Mouse (Mus musculus) testis, adult 10 weeks (tissue): Measurements from ENCODE around the gene Brsk2. TPM values are rescaled to one million over a fixed set of nuclear protein-coding genes. Genes with fewer than 3 reads are reported as not detected.

ENCODE experiments used
- polyA plus RNA-seq: library from polyadenylated mRNA; stranded (reverse); fragments of 350-450 nt; fragmentation: Illumina TruSeq; extraction: RNeasy Lipid Tissue Mini Kit (QIAGEN cat#74804); gene quantifications from one replicate; pipeline ENCODE4 v1.2.3, GENCODE M21; 2014; ENCODE audit warnings: low read depth, low replicate concordance

Brsk2 gene
- 2.9 TPM for polyA plus RNA-seq

GRCm38 (mm10) chr7:141948906-141949798 is at the start of gene Brsk2:
Brsk2 (plus strand) TSS chr7:141949751.

GRCm38 (mm10) chr7:141918407-141918806 is 31.1 kb upstream of the Brsk2 start, which contains the start of gene Tollip:
Tollip (minus strand) TSS chr7:141918507.

Other genes with a start within 250 kb of the Brsk2 start
- gene Muc5ac, start 160.8 kb upstream of the Brsk2 start, polyA plus RNA-seq = 0.03 TPM
- gene Muc5b, start 110.7 kb upstream of the Brsk2 start, polyA plus RNA-seq = not detected
- 109 TPM for gene Tollip, start 31.2 kb upstream of the Brsk2 start, polyA plus RNA-seq
- gene Mob2, start 111.3 kb downstream of the Brsk2 start, polyA plus RNA-seq = 5.6 TPM
- gene Dusp8, start 146.1 kb downstream of the Brsk2 start, polyA plus RNA-seq = 0.04 TPM
- gene Gm45618, start 171.0 kb downstream of the Brsk2 start, polyA plus RNA-seq = not detected
- not detected for gene Gm39115, start 186.3 kb downstream of the Brsk2 start, polyA plus RNA-seq
- gene Gm45337, start 194.9 kb downstream of the Brsk2 start, polyA plus RNA-seq = not detected
- gene Gm29735, start 207.4 kb downstream of the Brsk2 start, polyA plus RNA-seq = not detected
- not detected for gene Gm4553, start 216.0 kb downstream of the Brsk2 start, polyA plus RNA-seq
- not detected for gene Krtap5-2, start 226.3 kb downstream of the Brsk2 start, polyA plus RNA-seq
- not detected for gene Gm10153, start 240.6 kb downstream of the Brsk2 start, polyA plus RNA-seq